Mouse (Mus musculus) v-Abl transformed pro-B cells (cell line): Measurements from ENCODE around the gene Ptprt.

Experiments used
- in situ Hi-C, 2 experiments: fragments of 400-800 bp; cut with MboI; formaldehyde crosslinking; loops; one replicate each; pipeline ENCODE4 v1.15.1; 2025; ENCODE audit not compliant: unreplicated experiment in 2 of 2

The Ptprt gene

GRCm38 (mm10) chr2:162660941-162661386 lies at the start of gene Ptprt:
Gene Ptprt (minus strand): TSS chr2:162661147.
- in situ Hi-C loops = loop anchor here in 1 of 2 experiments (25.0 kb wide), 1 partner anchor 1449 kb away; no protein-coding TSS in a partner anchor

GRCm38 (mm10) chr2:162710443-162710842 lies 49.5 kb upstream of the Ptprt start:
- in situ Hi-C loops = no loop called here

- in situ Hi-C loops = no loop called here
These were observed 38.7 kb upstream of the Ptprt start for GRCm38 (mm10) chr2:162699691-162700090.

- in situ Hi-C loops = no loop called here
These were observed 38.1 kb upstream of the Ptprt start for GRCm38 (mm10) chr2:162699036-162699435.

GRCm38 (mm10) chr2:162698068-162698467 lies 37.1 kb upstream of the Ptprt start:
- in situ Hi-C loops = no loop called here

- in situ Hi-C loops = no loop called here
These were observed 36.2 kb upstream of the Ptprt start for GRCm38 (mm10) chr2:162697151-162697550.

- in situ Hi-C loops = no loop called here
These were observed 31.2 kb upstream of the Ptprt start for GRCm38 (mm10) chr2:162692143-162692542.

- in situ Hi-C loops = no loop called here
These were observed 21.7 kb upstream of the Ptprt start for GRCm38 (mm10) chr2:162682674-162683073.

- in situ Hi-C loops = loop anchor here in 1 of 2 experiments (25.0 kb wide), 1 partner anchor 1450 kb away; no protein-coding TSS in a partner anchor
These were observed 1.6 kb upstream of the Ptprt start for GRCm38 (mm10) chr2:162662431-162662970.

- in situ Hi-C loops = loop anchor here in 1 of 2 experiments (25.0 kb wide), 1 partner anchor 1449 kb away; no protein-coding TSS in a partner anchor
These were observed 786 bp upstream of the Ptprt start for GRCm38 (mm10) chr2:162661733-162662132.

GRCm38 (mm10) chr2:162660231-162660940 lies 561 bp downstream of the Ptprt start:
- in situ Hi-C loops = loop anchor here in 1 of 2 experiments (25.0 kb wide), 1 partner anchor 1448 kb away; no protein-coding TSS in a partner anchor

- in situ Hi-C loops = loop anchor here in 1 of 2 experiments (25.0 kb wide), 1 partner anchor 1447 kb away; no protein-coding TSS in a partner anchor
These were observed 1.9 kb downstream of the Ptprt start for GRCm38 (mm10) chr2:162658997-162659396.

- in situ Hi-C loops = loop anchor here in 1 of 2 experiments (25.0 kb wide), 1 partner anchor 1445 kb away; no protein-coding TSS in a partner anchor
These were observed 3.4 kb downstream of the Ptprt start for GRCm38 (mm10) chr2:162657541-162657940.

- in situ Hi-C loops = loop anchor here in 1 of 2 experiments (25.0 kb wide), 1 partner anchor 1442 kb away; no protein-coding TSS in a partner anchor
These were observed 6.5 kb downstream of the Ptprt start for GRCm38 (mm10) chr2:162654416-162654815.

GRCm38 (mm10) chr2:162638676-162639075 lies 22.3 kb downstream of the Ptprt start:
- in situ Hi-C loops = no loop called here

GRCm38 (mm10) chr2:162637537-162637936 lies 23.4 kb downstream of the Ptprt start:
- in situ Hi-C loops = no loop called here

- in situ Hi-C loops = no loop called here
These were observed 24.4 kb downstream of the Ptprt start for GRCm38 (mm10) chr2:162636387-162637009.

- in situ Hi-C loops = no loop called here
These were observed 26.0 kb downstream of the Ptprt start for GRCm38 (mm10) chr2:162634901-162635300.

GRCm38 (mm10) chr2:162626076-162626475 lies 34.9 kb downstream of the Ptprt start:
- in situ Hi-C loops = no loop called here

- in situ Hi-C loops = no loop called here
These were observed 36.2 kb downstream of the Ptprt start for GRCm38 (mm10) chr2:162624707-162625106.

GRCm38 (mm10) chr2:162614256-162614655 lies 46.7 kb downstream of the Ptprt start:
- in situ Hi-C loops = no loop called here
